Mouse (Mus musculus) frontal cortex, adult 2 months (tissue): ENCODE data around the gene Hpcal1. TPM values are rescaled to one million over a fixed set of nuclear protein-coding genes. Genes with fewer than 3 reads are reported as not detected.

Experiments used
- DNase-seq, 2 experiments: peaks; one replicate each; pipeline ENCODE4 v3.0.0; 2022; ENCODE audit warnings: low spot score in 1 of 2; ENCODE audit errors: extremely low spot score in 1 of 2
- polyA plus RNA-seq: library from polyadenylated mRNA; depleted of rRNA; stranded (reverse); fragments of >200 nt; gene quantifications from 2 replicates; pipeline ENCODE4 v1.2.3, GENCODE M21; 2012; rRNA removed

The Hpcal1 gene
- 56.7 and 80.5 TPM in 2 replicates for polyA plus RNA-seq

- peak; percentile 65 to 92 for DNase-seq
These were observed at the start of gene Hpcal1 for GRCm38 (mm10) chr12:17690564-17691281. TSS of gene Hpcal1 (plus strand) at chr12:17690856.

GRCm38 (mm10) chr12:17641269-17641668, 49.4 kb upstream of the Hpcal1 start:
- DNase-seq = no peak

- DNase-seq = no peak
These were observed 46.1 kb upstream of the Hpcal1 start for GRCm38 (mm10) chr12:17644385-17645222.

DNA sequence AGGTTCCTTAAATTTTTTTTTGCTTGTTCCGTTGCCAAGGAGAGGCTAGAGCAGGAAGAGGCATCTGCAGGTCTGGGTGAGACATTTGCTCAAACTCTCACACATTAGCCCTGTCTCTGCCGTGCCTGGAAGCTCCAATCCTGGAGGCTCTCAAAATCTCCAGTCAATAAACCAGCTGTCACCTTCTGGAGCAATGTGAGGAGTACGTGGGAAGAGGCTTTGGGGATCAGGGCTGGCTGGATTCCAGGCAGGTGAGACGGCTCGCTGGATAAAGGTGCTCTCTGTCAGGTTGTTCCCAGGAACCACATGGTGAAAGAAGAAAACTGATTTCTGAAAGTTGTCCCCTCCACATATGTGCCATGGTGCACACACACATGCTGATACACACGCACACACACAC, 44.2 kb upstream of the Hpcal1 start:
- no peak for DNase-seq

- DNase-seq = no peak
These were observed 39.2 kb upstream of the Hpcal1 start for GRCm38 (mm10) chr12:17651223-17652095.

DNA sequence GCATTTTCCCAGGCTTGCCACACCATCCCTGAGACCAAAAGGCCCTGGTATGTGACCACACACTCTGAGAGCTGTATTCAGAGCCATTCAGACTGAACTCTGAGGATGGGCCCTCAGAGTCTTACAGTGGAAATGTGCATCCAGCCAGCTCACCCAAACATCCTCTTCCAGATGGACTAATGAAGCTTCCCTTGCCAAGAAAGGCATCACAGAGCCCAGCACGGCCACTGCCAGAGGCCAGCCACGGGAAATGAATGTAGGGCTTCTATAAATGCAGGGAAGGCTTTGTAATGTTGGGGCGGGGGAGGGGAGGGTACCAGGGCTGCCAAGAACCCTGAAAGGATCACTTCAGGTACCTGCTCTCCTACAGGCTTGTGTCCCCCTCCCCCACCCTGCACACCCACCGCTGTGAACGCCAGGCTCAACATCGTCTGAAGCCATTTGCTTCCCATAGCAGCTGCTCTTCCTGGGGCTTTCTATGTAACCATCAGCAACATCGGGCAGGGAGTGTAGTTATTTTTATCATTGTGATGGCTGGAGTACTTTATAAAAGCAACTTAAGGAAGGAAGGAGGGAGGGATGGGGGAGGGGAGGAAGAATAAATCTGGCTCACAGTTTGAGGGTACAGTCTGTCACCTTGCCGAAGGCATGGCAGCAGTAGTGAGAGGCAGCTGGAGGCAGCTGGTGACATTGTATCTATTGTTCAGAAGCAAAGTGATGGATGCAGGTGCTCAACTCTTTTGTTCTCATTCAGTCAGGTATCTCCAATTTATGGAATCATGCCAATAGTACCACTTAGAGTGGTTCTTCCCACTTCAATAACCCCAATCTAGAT, 38.2 kb upstream of the Hpcal1 start:
- DNase-seq = no peak

GRCm38 (mm10) chr12:17653051-17653783, 37.4 kb upstream of the Hpcal1 start:
- no peak for DNase-seq

- DNase-seq = no peak
These were observed 33.0 kb upstream of the Hpcal1 start for GRCm38 (mm10) chr12:17657561-17658195.

- no peak for DNase-seq
These were observed 32.1 kb upstream of the Hpcal1 start for GRCm38 (mm10) chr12:17658521-17658920.

DNA sequence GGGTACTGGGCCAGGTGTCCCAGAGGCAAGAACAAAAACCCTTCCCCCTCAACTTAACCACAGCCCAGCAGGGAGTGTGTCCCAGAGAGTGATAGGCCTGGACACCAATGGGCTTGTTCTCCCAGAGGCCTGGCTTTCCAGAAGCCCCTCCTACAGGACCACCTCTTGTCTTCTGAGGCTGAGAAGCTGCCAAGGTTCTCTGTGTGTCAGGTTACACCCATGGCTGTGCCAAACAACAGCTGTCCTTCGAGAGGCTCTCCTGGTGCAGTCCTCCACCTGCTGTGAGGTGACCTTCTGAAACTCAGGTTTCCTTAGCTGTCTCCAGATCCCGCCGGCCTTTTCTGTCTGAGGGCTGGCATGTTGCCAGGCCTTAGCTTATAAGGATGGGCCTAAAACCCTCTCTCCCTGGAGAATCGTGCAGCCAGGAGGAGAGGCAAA, 29.2 kb upstream of the Hpcal1 start:
- no peak for DNase-seq

GRCm38 (mm10) chr12:17663991-17664635, 26.5 kb upstream of the Hpcal1 start:
- DNase-seq = no peak

DNA sequence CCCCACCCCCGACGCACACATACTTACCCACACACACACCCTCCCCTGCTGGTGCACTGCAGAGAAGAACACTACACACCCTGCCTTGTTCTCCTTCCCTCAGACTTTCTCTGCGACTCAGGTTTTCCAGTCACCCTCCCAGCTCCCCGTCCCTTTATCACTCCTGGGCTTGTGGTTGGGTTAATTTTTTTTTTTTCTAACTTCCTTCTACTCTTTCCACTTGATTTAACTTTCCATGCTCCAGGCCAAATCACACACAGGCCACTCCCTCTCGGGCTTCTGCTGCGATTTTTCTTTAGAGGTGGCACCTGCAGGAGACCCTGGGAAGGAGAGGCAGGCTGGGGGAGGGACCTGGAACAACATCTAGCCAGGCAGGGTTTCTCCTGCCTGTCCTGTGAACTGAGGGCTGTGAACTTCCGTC, 24.7 kb upstream of the Hpcal1 start:
- DNase-seq = no peak

- peak in 1 of 2 experiments; percentile 11 for DNase-seq
These were observed 24.0 kb upstream of the Hpcal1 start for GRCm38 (mm10) chr12:17666616-17667015.

DNA sequence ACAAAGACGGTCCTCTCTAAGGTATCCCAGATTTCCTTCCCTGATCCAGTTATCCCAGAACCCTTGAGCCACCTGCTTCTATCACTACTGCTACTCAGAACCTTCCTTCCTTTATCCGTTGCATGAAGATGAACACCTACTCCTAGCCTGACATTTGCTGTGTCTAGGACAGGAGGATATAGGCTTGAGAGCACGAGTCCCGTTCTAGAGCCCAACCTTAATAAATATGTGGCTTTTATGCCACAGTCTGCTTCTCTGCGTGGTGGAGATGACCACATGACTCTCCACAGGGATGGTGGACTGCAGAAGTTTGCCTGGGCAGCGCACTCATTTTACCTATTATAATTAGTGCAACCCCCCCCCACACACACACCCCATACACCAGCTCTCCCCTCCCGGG, 16.9 kb upstream of the Hpcal1 start:
- DNase-seq = no peak

- no peak for DNase-seq
These were observed 16.4 kb upstream of the Hpcal1 start for GRCm38 (mm10) chr12:17674182-17674812.

DNA sequence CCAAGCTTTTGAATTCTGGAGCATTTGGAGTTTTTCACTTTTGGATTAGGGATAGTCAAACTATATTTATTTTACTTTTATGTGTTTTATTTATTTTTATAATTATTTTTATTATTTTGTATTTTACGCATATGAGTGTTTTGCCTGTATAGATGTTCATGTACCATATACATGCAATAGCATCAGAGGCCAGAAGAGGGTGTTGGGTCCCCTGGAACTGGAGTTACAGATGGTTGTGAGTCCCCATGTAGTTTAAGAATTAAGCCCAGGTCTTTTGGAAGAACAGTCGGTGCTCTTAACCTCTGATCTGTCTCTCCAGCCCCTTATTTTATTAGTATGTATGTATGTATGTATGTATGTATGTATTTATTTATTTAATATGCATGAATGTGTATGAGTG, 12.9 kb upstream of the Hpcal1 start:
- no peak for DNase-seq

- DNase-seq = no peak
These were observed 11.1 kb upstream of the Hpcal1 start for GRCm38 (mm10) chr12:17679571-17679970.

DNA sequence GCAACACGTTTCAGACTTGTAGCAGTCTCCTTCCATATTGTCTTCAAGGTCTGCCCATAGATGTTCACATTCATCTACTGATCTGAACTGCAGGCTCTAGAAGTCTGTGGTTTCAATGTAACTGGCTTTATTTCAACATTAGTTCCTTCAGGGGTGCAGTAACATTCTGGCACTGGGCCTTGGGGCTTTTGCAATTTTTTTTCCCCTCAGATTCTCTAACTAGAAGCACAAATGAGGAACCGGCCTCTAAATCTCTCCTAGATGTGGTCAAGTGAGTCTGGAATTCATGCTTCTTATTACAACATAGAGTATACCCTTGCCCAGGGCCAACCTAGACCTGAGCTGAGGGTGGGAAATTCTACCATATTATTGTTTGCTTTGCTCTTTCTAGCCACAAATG, 8.5 kb upstream of the Hpcal1 start:
- DNase-seq = no peak
